Mouse (Mus musculus) NIH3T3 (cell line): ENCODE measurements around the gene Ccpg1.

ENCODE experiments used
- DNase-seq: peaks from one replicate; pipeline ENCODE4 v3.0.0-alpha.2; 2012; ENCODE audit warnings: low read depth

Ccpg1 gene

GRCm38 (mm10) chr9:72996167-72996566 is 10.9 kb downstream of the Ccpg1 start:
- no peak for DNase-seq

- no peak for DNase-seq
These were observed 11.6 kb downstream of the Ccpg1 start for GRCm38 (mm10) chr9:72996806-72997205.

- no peak for DNase-seq
These were observed 15.3 kb downstream of the Ccpg1 start for GRCm38 (mm10) chr9:73000487-73000886.

GRCm38 (mm10) chr9:73001314-73002011 is 16.2 kb downstream of the Ccpg1 start:
- no peak for DNase-seq

GRCm38 (mm10) chr9:73002177-73002576 is 16.9 kb downstream of the Ccpg1 start:
- DNase-seq, result no peak

DNA sequence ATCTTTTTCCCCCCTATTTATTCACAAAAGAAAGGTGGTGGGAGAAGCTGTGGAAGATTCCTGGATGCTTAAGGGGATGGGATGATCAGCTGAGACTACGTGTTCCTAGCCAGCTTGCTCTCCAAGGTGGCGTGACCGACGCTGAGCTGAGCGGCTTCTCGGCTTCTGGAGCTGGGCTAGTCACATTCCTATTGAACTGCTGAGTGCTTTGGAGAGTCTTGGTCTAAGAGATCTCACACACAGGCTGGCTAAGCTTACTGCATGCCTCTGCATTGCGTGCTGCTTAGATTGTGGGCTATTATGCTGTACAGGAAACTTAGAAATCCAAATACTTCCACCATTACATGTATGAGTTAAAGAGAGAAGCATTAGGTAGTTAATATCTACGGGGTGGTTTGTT is 18.8 kb downstream of the Ccpg1 start:
- no peak for DNase-seq

GRCm38 (mm10) chr9:73005106-73005505 is 19.9 kb downstream of the Ccpg1 start:
- no peak for DNase-seq

DNA sequence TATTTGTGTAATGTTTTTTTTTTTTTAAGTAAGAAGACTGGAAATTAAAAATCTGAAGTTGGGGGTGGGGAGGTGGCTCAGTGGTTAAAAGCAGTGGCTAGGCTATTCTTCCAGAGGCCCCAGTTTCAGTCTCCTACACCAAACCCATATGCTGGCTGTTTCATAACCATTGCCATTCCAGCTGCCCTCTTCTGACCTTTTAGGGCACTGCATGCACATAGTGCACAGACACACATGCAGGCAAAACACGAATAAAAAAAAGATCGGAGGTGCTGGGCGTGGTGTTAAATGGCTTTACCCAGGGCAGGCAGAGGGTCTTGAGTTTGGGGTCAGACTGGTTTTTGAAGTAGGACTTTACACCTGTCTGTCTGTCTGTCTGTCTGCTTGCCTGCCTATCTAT is 20.9 kb downstream of the Ccpg1 start:
- DNase-seq, result no peak

GRCm38 (mm10) chr9:73008384-73008783 is 23.2 kb downstream of the Ccpg1 start:
- DNase-seq, result no peak

- DNase-seq, result peak; percentile 2
These were observed 27.4 kb downstream of the Ccpg1 start for GRCm38 (mm10) chr9:73012629-73013028.

GRCm38 (mm10) chr9:73014724-73015123 is 29.5 kb downstream of the Ccpg1 start:
- no peak for DNase-seq

DNA sequence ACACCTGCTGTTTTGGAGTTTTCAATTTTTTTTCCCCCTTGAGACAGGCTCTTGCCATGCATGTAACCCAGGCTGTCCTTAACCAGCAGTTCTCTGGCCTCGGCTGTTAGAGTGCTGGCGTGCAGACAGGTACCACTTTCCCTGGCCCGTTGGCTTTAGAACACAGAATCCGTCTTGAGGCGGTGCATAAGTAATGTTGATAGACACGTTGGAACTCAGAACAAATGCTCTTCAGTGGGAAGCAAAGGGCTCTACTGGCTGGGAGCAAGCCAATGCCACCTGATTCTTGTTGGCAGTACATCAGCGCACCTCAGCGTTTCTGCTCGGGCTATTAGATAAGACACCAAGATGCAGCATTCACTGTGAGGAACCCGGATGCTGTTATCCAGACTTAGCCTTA is 34.6 kb downstream of the Ccpg1 start:
- no peak for DNase-seq

DNA sequence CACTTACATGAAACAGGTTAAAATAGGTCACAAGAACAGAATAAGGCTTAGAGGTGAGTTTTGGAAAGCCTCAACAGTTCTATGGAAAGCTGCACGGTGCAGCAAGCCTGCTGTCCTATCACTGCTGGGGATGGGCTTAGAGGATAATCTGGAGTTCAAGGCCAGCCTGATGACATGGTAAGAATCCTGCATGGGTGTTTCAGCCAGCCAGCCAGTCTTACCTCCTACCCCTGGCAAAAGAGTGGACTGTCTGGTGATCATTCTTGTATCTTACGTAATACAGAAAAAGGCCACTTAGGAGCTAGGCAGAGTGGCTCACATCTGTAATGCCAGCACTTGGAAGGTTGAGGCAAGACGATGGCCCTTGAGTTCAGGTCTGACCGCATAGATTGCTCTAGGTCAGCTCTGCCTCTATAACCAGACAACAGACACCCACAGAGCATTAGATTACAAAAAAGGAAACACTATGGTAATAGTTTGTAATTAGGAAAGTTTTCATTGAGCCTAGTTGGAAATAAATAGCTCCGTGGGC is 35.4 kb downstream of the Ccpg1 start:
- DNase-seq, result no peak

DNA sequence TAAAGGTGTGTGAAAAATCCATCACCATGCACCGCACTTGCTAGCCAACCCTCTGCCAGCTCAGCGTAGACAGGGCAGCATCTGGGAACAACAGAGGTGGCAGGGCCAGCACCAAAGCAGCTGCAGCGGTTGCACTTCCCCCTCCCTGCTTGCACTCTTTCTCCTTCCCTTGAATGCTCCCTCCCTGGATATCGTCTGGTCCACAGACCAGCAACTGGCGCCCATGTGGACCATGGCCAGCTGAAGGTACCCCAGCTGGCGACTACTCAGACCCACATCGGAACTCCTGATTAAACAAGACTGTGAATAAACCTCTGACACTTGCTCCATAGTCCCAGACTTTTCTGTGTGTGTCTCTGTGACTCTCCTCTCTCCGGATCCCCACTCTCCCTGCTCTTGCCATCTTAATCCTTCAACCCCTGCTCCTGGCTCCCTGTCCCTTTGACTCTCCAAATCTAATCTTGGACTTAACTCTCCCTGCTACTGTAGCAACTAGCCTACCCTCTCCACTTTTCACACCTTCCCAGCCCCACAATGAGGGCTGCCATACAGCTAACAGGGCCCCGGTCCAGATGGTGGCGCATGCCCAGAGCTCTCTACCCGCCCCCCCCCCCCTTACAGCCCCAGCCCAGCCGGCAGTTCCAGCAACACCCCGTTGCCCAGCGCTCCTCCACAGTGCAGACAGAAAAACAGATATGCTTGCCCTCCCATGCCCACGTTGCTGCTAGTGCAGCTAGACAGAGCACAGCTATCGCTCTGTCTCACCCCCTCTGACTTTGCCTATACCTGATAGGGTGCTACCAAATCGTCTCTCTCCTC is 40.8 kb downstream of the Ccpg1 start:
- no peak for DNase-seq

- DNase-seq, result no peak
These were observed 45.2 kb downstream of the Ccpg1 start for GRCm38 (mm10) chr9:73030443-73030842.

DNA sequence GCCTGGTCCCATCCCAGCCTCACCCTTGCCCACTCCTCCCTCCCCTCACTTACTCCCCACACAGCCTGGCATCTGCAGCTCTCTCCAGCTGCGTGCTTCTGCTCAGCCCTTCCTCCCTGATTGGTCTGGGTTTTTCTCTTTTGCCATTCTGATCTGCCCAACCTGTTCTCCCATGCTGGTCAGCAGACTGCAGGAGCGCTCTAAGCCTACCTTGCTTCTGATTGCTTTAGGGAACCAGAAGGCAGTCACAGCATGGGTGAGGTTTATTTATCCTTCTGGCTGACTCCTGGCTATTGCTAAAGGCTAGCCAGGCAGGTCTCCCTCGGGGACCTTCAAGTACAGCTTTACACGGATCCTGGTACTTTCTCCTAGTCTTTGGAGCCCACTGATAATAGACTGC is 46.2 kb downstream of the Ccpg1 start:
- no peak for DNase-seq

DNA sequence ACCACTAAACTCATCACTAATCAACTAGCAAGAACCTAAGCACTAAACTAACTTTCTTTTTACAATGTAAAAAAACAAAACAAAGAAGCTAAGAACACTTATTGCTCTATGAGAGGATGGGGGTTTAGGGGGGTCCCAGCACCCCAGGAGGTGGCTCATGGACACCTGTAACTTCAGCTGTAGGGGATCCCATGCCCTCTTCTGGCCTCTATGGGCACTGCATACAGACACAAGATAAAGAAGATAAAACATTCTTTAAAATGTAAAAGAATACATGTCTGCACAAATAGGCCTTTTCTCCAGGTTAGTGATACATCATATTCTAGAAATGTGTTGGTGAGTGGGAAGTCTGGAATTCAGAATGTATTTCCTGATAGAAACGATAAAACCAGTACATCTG is 48.2 kb downstream of the Ccpg1 start:
- DNase-seq, result no peak

DNA sequence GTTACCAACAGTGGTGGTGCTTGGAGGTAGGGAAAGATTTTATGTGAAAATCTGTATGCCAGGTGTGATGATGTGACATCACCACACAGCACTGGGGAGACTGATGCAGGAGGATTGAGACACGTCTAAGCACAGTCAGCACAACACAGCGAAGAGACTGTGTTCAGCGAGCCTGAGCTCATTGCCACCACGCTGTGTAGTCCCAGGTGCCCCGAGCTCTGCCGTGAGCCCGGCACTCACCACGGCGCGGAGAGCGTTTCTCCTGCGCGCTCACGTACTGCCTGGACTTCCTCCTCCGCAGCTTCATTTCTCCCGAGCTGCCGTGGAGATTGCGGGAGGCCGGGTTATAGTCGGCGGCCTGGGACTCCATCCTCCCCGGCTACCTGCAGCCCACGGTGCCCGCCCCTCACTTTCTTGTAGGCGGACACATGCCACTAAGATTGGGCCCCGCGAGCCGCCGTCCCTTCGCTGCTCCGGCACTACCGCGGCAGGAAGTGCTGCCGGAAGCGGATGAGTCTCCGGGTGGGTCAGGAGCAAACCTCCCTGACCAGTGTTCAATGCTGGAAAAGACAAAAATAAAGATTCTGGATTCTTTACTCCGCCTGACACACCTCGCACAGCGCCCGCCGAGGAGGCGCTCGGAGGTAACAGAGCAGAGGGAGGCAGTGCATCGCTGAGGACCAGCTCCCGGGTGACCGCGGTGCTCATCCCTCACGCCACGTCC is 54.2 kb downstream of the Ccpg1 start:
- peak; percentile 88 for DNase-seq

DNA sequence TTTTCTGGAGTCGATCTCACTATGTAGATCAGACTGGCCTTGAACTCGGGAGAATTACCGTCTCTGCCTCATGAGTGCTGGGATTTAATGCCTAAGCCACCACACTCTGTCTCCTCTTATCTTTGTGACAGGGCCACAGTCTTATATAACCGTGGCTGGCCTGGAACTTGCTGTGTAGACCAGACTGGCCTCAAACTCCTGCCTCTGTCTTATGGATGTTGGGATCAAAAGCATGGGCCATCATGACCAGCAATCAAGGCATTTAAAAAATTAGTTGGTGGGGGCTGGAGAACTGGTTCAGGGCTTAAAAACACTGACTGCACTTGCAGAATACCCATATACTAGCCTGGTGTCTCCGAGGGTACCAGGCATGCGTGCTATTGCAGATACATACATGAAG is 54.9 kb downstream of the Ccpg1 start, which contains the start of gene Pigb:
Pigb (minus strand) TSS at position 299 of the 400 bp plus-strand sequence.
- no peak for DNase-seq

DNA sequence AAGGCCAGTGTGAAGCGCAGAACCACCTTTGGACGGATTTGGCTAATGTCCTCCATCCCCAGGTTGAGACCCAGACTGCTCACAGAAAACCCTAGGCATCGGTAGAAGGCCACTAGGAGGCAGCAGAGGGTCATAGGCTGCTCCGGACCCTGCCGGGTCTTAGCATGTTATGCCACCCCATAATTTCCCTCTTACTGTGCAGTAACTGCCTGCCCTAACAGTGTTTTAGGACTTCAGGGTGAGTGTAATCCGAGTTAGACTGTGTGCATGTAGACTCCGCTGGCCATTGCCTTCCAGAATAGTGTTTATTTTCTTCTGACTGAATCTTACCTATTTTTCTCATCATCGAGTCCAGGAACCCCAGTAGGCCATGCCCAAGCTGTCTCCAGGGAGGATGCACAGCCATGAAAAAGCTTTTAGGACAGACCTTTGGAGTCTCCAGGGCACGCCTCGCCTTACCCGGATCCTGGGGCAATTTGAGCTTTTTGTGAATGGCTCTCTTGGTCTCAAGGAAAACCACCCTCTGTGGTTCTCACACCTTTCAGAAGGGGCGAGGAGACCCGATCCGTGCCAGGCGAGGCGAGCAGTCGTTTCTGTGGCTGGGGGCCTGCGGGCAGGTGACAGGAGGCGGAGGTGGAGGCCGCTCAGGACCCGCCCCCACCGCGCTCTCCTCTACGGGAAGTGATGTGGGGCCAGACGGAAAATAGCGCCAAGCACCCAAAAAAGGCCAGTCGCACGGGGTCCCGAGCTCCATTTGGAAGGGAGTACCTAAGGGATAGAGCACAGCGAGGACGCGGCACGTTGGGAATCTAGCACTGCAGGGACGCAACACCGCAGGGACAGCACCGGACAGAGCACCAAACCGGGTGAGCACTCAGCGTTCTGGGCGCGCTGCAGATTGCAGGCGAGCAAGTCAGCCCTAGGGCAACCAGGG is 59.2 kb downstream of the Ccpg1 start, which contains the start of gene Rab27a:
Rab27a (plus strand) TSS at position 709 of the 934 bp plus-strand sequence.
- DNase-seq, result peak; percentile 88

- DNase-seq, result peak; percentile 11
These were observed 60.0 kb downstream of the Ccpg1 start for GRCm38 (mm10) chr9:73045204-73045603.
